Mouse (Mus musculus): ENCODE results near the gene St6galnac4. TPM values are rescaled to one million over a fixed set of nuclear protein-coding genes. Genes with fewer than 3 reads are reported as not detected.
A peak's percentile ranks its signal among the peaks of the same experiment; 100 is the strongest.

St6galnac4 gene
- total RNA-seq, 2 experiments from 2014 or later, result 14.3 to 14.7 TPM

GRCm38 (mm10) chr2:32570698-32571494 is 16.0 kb upstream of the St6galnac4 start, which contains the start of gene Dpm2:
Dpm2 (plus strand) TSS chr2:32570858.
- peak; percentile 93 for DNase-seq

GRCm38 (mm10) chr2:32572196-32572595 is 14.7 kb upstream of the St6galnac4 start:
- DNase-seq, result no peak

- no peak for DNase-seq
Observed at GRCm38 (mm10) chr2:32574497-32574896, 12.4 kb upstream of the St6galnac4 start, which contains the start of gene Pip5kl1. Pip5kl1 (plus strand) TSS chr2:32574797.

- DNase-seq, result peak; percentile 64
Observed at GRCm38 (mm10) chr2:32574901-32575585, 11.9 kb upstream of the St6galnac4 start.

GRCm38 (mm10) chr2:32575586-32576160 is 11.2 kb upstream of the St6galnac4 start, which contains the start of gene 9430097D07Rik:
9430097D07Rik (minus strand) TSS chr2:32575684.
- DNase-seq, result peak; percentile 51

- DNase-seq, result no peak
Observed at GRCm38 (mm10) chr2:32576532-32576931, 10.4 kb upstream of the St6galnac4 start.

DNA sequence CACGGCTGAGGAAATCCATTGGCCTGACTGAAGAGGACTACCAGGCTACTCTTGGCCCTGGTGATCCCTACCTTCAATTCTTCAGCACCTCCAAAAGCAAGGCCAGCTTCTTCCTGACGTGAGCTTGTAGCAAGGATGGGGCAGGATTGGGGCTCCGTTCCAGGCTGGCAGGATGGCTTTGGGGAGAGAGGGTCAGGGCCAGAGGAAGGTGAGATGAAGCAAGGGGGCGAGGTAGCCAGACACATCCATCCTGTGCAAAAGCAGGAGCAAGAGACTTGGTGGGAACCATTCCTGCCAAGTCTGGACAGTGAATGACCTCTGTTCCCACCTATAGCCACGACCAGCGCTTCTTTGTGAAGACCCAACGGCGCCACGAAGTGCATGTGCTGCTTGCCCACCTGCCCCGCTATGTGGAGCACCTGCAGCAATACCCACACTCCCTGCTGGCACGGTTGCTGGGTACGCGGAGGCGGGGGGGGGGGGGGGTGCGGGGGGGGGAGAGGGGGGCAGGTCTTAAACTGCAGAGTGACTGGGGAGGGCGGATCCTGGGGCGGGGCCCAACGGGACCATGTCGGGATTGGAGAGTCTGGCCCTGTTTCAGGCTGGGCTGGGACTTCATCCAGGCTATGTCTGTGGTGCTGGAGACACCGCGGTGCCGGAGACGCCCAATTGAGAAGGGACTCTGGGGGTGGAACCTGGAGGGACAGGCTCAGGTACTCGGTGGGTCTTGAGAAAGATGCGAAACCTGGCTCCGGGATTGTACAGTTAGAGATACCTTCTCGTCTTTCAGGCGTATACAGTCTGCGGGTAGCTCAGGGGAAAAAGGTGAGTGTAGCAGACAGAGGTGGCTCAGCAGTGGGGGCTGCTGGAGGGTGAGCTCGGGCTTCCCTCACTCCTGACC is 8.5 kb upstream of the St6galnac4 start:
- DNase-seq, result peak; percentile 68

GRCm38 (mm10) chr2:32581450-32582095 is 5.3 kb upstream of the St6galnac4 start:
- peak; percentile 65 for DNase-seq

- DNase-seq, result peak; percentile 84
Observed at GRCm38 (mm10) chr2:32582830-32583799, 3.8 kb upstream of the St6galnac4 start.

DNA sequence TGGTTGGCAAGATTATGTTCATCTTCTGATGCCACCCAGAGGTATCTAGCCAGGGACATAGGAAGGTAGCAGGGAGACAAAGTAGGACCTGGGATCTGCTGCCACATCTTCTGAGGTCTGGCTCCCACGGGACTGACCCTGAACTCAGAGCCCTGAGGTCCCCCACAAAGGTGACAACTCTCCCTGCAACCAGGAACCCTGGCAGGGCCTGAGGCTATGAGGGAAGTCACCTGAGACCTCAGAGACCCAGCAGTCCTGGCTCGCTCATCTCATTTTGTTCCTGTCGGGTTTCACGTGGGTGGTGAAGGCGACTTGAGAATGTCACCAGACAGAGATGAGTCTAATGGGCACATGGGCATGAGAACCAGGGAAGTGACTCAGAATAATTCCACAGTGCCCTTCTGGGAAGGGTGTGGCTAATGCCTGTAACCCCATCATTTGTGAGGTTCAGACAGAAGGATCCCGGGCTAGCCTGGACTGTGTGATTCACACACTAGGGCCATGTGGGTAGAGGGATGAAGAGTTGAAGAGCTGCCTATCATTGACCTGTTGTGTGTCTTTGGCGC is 1.7 kb upstream of the St6galnac4 start:
- DNase-seq, result no peak

DNA sequence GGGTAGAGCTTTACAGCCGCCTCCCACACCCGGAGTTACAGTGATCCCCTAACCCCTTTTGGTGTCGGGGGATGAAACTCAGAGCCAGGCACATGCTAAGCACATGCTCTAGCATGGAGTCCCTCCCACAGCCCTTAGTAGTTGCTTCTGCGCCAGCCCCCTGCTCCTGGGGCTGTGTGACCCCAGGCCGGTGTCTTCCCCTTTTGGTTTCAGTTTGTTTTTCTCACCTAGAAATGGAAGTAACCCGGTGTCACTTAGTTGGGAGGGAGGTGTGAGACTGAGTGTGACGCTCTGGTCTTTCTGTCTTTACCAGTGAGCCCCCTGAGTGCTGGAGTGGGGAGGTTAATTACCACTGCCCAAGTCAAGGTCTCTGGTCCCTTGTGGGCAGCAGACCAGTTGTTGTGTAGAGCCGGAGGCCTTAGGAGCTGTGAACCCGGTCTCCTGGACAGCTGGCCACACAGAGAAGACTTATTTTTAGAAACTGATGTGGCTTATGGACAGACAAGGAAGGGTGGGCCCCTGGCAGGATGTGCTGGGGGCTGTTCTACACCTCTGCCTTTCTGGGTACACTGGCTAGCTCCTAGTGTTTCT is 931 bp downstream of the St6galnac4 start:
- DNase-seq, result no peak

DNA sequence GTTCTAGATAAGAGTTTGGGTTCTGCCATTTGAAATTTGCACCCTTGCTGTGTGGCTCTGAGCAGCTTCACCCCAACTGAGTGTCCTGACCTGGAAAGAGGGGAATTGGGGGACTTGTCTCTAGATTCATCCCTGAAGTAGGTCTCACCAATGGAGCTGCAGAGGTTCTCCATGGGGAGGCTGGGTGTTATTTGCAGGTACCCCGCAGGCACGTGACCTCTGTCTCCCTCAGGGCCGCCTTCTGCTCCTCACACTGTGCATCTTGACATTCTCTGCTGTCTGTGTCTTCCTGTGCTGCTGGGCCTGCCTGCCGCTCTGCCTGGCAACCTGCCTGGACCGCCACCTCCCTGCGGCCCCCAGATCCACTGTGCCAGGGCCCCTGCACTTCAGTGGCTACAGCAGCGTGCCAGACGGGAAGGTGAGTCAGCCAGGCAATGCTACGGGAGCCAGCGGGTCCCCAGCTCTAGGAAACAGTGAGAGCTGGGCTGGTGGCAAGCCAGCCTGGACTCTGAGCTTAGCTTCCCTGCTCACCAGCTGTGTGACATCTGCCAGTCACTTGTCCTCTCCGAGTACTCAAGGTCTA is 2.4 kb downstream of the St6galnac4 start:
- DNase-seq, result peak; percentile 65

DNA sequence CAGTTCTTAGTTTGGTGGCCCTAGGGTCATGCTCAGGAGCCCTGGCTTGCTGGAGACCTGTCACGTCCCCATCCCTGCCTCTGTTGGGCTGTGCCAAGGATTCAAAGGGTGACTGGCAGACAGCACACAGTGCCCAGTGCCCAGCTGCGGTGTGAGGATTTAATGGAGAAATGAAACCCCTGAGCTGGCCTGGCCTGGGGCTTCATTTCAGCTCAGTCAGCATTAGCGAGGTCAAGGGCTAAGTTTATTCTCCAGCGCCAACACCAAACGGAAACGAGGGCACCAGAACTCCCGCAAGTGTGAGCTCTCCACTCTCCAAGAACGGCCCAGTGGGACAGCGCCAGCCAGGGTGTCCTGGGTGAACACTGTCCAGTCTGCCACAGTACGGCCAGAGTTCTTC is 3.3 kb downstream of the St6galnac4 start:
- DNase-seq, result peak; percentile 47

GRCm38 (mm10) chr2:32591249-32591648 is 4.4 kb downstream of the St6galnac4 start:
- no peak for DNase-seq

DNA sequence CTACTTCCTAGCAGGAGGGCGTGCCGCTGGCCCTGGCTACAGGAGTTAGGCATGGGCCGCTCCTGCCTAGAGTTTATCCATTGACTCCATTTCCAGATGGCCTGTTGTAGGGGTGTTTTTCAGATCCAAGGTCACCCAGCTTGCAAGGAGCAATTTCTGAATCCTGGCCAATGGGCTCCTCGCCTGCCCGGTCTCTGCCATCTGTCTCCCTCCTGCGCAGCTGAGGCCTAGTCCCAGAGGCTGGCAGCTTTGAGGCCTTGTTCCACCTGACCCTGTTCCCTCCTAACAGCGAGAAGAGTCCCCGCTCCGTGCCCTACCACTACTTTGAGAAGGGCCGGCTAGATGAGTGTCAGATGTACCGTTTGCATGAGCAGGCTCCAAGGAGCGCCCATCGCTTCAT is 9.8 kb downstream of the St6galnac4 start:
- DNase-seq, result peak; percentile 55

DNA sequence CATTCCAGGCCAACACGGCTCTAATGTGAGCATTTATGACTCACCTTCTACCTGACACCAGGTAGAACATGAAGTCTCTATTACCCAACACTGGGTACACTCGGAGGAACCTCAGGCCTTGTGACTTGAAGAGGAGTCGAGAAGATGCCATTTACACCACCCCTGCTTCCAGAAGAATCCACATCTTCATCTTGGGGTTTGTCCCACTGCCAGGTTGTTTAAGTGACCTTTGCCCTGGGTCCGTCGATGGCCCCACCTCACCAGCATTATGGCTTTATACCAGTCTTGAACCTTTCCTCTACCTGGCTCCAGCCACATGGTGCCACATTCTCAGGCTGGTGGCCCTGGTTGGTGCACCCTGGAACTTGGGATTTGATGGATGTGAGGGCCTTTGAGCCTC is 10.4 kb downstream of the St6galnac4 start:
- no peak for DNase-seq

- no peak for DNase-seq
Observed at GRCm38 (mm10) chr2:32597699-32598098, 10.8 kb downstream of the St6galnac4 start.

DNA sequence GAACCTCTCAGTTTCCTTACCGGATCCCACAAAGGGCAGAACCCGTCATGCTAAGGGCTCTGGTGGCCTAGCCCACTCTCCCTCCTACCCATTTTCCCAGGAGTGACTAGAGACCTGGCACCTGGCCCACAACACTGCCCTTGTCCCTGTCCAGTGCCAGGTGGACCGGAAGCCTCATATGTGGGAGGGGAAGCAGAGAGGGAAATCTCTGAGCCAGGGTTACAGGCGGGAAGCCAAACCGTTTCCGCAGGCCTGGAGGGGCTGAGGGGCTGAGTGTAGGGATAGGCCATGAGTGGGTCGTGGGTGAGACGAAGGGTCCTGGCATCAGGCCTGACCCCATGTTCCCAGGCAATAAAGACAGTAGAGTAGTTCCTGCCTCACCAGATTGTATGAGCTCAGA is 11.6 kb downstream of the St6galnac4 start:
- no peak for DNase-seq

DNA sequence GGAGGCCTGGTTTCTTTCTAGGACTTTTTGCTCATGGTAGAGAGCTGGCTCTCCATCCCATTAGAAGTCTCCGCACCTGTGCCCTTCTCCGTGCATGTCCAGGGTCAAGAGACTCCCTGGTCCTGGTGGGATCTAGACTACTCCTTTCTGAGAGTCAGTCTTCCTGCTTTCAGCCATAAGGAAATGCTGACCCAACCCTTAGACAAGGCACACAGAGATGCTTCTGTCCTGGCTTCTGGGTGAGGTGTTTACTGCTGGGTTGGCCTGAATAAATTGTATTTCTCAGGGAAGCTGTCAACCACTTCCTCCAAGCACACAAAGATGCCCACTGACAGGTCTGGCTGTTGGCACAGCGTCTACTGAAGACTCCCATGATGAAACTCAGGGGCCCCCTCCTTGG is 12.5 kb downstream of the St6galnac4 start, which contains the start of gene St6galnac6:
TSS of gene St6galnac6 (plus strand) at position 301 of the 400 bp plus-strand sequence.
- no peak for DNase-seq

All from adrenal gland, postnatal 10 days (tissue).